Mouse (Mus musculus): ENCODE measurements around the gene Hspbp1. TPM values are rescaled to one million over a fixed set of nuclear protein-coding genes. Genes with fewer than 3 reads are reported as not detected.
A peak's percentile ranks its signal among the peaks of the same experiment; 100 is the strongest.

Hspbp1 gene
- total RNA-seq (2022): 10 to 100 TPM; 23.4 to 28.8 (median 24.4) TPM

DNA sequence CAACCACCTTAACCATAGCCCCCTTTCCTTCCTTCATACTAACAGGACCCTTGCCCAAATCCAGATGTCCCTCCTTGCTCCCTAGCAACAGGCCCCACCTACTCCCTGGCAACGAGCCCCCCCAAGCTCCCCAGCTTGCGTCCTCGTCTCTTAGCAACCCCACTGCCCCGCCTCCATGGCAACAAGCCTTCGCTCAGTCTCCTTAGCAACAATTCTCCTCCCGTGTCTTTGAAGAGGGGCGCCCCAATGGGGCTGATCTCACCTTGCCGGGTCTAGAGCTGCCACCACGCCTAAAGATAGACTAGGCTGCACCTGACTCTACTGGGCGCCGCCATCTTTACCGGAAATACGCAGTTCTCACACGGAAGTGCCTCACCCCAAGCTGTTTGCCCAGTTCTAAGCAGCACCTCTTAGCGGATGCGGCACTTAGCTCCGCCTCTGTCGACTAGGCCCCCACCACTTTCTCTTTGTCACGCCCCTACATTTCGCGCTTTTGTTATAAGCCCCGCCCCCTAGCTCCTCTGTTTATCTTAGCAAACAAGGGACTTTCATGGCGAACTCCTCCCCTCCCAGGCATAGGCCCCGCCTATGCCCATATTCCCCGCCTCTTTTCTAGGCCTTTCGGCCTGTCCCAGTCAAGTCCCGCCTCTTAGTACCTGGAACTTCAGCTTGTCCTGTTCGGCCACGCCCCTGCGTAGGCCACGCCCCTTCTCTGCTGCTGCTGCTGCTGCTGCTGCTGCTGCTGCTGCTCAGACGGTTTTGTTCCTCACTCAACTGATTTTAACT is at the start of gene Hspbp1:
Gene Hspbp1 (minus strand): TSS at position 437 of the 786 bp plus-strand sequence.
- peak; percentile 88 to 94 for DNase-seq (ENCODE audit: low spot score in 2 of 2)

DNA sequence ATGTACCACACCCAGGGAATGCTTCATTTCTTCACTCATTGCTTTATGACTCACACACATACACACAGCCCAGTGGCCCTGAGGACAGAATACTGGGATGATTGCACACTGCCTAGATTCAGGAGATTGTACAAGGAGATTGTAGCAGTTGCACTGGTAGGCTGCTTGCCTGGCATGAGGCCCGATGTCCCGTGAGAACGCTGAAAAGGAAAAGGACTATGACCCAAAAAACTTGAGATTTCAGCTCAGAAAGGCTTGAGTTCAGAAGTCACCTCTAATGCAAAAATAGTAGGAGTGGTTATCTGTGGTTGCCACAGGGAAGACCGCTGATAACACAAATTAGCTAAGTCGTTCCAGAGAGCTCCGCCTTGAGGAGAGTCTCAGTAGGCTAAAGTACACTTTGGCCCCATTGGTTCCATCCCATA is 48.1 kb upstream of the Hspbp1 start:
- no peak for DNase-seq (ENCODE audit: low spot score in 2 of 2)

DNA sequence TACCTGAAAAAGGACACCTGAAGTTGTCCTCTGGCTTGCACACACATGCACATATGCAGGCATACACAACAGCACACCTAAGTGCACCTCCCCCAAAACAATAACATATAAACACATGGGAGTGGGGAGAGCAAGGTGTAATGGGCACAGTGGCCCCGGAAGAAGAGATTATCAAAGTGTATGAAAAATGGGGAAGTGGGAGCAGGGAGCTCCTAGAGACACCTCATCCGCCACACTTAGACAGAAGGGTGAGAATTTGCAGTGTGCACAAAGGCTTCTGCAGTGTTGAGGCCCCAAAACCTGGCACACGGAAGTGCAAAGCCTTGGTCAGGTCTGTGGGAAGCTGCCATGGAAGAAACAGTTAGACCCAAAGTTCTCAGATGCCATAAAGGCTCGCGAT is 46.2 kb upstream of the Hspbp1 start:
- no peak for DNase-seq (ENCODE audit: low spot score in 2 of 2)

DNA sequence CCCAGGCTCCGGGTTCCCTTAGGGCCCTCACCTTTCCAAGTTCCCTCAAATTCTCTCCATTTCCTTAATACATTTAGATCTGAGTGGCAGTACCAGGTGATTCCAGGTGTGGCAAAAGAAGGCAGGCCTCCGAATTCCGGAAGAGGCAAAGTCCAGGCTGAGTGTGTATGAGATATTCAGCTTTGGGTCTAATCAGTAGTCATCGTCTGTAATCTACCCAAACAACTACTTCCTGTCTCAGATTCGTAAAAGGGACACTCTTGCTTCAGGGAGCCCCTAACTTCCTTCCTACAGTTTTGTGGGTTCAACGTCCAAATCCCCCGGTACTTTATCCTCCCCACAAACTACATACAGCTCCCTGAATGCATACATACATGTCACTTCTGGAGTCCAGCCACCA is 40.3 kb upstream of the Hspbp1 start, which contains the start of gene Tmem150b:
Gene Tmem150b (minus strand): TSS at position 81 of the 400 bp plus-strand sequence.
- DNase-seq (ENCODE audit: low spot score in 2 of 2): no peak

DNA sequence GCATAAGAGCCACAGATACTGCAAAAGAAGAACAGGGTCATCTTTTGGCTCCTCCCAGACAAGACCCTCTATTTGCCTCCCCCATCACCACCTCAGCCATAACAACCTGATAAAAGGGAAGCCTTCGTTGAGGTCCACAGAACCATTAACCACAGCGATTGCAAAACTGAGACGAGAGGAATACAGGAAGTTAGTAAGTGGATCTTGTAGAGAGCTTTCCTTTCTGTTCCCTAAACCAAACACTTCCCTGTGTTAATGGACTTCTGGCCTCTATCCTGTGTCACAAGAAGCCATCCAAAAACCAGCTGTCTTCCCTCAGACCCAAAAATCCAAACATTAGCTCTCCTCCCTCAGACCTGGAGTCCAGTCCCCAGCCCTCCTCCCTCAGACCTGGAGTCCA is 39.5 kb upstream of the Hspbp1 start:
- no peak for DNase-seq (ENCODE audit: low spot score in 2 of 2)

DNA sequence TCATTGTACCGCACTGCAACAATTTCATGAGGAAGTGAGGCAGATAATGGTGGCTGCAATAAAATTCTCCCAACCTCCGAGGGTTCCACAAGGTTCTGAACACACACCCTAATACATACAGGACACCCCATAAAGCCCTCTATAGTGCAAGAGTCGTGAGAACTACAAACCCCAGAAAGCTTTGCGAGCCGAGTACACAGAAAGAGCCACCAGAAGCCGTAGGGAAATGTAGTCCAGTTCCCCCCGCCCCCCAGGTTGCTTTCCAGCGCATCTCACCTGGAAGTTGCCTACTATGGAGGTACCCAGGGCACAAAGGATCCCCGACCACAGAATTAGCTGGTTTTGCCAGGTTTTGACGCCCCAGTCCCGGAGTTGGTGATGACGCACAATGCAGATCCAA is 38.6 kb upstream of the Hspbp1 start:
- no peak for DNase-seq (ENCODE audit: low spot score in 2 of 2)

DNA sequence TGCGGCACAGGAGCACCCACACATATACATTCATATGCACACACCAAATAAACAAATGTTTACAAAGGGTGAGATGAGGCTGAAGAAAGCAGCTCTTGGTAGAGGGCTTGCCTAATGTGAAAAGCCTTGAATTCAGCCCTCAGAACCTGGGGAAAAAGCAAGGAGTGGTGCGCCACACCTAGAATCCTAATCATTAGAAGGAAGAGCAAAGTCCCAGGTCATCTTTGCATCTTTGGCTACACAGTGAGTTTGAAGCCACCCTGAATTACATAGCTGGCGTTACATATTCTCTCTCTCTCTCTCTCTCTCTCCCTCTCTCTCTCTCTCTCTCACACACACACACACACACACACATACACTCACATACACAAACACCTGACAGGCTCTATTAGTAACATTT is 34.4 kb upstream of the Hspbp1 start:
- no peak for DNase-seq (ENCODE audit: low spot score in 2 of 2)

DNA sequence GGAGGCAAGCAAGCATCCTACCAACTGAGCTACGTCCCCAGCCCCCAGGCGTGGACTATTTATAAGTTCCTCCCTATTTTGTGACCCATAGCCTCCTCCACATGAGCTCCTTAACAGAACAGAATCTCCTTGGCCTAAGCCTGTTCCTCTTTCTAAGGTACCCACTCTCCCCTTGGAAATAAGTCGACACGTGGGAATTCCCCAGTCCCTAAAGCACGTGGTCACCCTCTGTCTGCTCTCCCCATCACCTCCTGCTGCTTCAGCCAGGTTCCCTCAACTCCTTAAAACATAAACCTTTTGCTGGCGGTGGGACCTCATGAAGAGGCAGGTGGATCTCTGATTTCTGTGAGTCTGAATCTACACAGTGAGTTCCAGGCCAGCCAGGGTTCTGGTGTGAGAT is 32.1 kb upstream of the Hspbp1 start:
- DNase-seq (ENCODE audit: low spot score in 2 of 2): no peak

DNA sequence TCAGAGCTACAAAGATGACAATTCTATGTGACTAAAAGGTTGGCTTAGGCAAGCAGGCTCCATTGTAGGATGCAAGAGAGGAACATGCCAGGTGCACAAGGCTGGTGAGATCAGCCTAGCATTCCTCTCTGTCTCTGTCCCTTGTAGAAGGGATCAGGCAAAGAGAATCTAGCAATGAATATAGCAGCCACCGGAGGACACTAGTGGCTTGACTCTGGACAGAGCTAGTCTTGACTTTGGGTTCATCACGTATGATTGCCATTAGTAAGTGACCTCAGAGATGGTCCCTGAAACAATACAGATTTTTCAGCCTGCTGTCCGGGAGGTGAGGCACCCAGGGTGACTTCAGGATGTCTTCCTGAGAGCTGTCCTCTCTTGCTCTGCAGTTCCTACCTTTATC is 27.7 kb upstream of the Hspbp1 start:
- DNase-seq (ENCODE audit: low spot score in 2 of 2): no peak

DNA sequence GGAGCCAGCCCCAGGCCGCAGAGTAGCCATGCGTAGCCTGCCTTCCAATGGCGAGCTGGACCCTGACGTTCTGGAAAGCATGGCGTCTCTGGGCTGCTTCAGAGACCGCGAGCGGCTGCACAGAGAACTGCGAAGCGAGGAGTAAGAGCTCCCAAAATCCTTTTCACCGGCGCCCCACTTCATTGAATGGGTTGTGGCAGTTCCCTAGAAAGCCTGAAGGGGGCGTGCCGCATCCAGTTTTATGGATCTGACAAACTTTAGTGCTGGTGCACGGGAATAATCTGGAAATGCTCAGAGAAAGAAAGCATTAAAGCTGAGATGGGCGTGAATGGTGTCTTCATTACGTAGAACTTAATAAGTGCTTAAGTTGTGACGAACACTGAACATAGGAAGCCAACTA is 20.2 kb upstream of the Hspbp1 start:
- no peak for DNase-seq (ENCODE audit: low spot score in 2 of 2)

DNA sequence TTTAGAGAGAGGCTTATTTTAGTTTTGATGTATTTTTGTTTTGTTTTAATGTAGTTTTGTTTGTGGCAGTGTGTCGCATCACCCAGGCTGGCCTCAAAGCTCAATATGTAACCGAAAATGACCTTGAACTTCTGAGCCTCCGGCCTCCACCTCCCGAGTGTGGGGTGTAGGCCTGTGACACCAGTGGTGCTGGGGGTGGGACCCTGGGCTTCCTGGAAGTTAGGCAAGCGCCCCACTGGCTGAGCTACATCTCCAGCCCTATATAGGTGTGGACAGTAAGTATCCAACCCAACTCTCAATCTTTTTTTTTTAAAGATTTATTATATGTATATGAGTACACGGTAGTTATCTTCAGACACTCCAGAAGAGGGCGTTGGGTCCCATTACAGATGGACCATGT is 18.3 kb upstream of the Hspbp1 start:
- no peak for DNase-seq (ENCODE audit: low spot score in 2 of 2)

DNA sequence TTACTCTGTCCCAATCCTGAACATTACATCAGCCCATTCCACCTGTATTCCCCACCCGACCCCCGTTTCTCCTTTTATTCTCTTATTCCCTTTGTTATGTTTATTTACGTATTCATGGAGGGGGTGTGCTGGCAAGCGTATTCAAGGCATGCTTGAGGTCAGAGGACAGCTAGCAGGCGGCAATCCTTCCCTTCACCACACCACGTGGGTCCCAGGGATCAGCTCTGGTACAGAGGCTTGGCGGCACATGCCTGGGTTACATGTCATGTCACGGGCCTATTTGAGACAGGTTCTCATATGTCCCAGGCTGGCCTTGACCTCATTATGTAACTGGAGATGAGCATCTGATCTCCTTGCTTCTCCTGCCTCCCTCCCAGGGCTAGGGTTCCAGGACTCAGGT is 17.5 kb upstream of the Hspbp1 start:
- no peak for DNase-seq (ENCODE audit: low spot score in 2 of 2)

DNA sequence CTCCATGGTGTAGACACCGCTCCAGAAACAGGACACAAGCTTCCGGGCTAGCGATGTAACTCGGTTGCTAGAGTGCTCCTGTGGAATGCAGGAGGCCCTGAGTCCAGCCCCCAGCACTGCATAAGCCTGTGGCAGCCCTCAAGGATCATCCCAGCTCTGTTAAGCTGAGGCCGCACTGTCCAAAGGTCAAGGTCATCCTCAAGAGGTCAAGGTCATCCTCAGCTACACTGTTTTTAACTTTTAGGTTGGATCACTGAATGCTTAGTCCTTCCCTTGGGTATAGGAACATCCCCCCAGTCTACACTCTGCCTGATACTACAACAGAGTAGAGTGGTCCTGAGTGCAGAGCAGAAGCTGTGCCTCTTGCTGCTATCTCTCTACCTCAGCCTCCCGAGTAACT is 8.1 kb upstream of the Hspbp1 start:
- no peak for DNase-seq (ENCODE audit: low spot score in 2 of 2)

DNA sequence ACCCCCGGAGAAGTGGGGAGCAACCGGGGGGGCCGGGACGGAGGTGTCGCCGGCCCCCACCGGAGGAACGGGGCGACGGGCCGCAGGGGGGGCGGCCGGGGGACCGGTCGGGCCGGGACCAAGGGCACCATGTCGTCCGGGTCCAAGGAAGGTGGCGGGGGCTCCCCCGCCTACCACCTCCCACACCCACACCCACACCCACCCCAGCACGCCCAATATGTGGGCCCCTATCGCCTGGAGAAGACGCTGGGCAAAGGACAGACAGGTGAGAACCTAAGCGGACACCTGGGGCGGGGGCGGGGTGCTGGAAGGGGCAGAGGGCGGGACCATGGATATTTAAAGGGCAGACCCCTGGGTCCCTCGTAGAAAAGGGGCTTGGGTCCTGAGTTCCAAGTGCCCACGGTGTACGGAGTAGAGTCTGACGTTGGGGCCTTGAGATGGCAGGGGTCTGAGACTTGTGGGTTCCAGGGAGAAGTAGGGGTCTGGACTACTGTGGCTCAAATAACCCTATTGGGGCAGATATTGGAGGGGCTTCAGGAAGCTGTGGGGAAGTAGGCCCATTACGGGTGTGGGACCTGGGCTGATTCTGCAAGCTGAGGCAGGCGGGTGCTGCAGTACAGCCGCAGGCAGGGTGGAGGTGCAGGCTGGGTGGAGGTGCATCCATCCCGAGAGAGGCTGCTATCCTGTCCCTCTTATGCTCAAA is 6.2 kb upstream of the Hspbp1 start:
- DNase-seq (ENCODE audit: low spot score in 2 of 2): no peak

DNA sequence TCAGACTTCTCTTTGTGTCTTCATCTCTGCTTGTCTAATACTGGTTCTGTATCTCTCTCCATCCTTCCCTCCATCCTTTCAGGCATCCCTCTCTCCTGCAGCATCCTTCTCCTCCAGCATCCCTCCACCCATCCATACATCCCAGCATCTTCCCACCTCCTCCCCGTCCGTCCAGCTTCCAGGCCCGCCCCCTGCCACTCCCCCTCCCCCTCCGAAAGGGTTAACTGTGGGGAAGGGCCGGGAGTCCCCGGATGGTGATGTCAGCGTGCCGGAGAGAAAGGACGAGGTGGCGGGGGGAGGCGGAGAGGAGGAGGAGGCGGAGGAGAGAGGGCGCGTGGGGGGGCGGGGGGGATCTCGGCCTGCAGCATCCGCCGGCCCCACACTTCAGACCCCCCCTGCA is 5.5 kb upstream of the Hspbp1 start, which contains the start of gene Brsk1:
Gene Brsk1 (plus strand): TSS at position 218 of the 400 bp plus-strand sequence.
- peak; percentile 15 for DNase-seq (ENCODE audit: low spot score in 2 of 2)

DNA sequence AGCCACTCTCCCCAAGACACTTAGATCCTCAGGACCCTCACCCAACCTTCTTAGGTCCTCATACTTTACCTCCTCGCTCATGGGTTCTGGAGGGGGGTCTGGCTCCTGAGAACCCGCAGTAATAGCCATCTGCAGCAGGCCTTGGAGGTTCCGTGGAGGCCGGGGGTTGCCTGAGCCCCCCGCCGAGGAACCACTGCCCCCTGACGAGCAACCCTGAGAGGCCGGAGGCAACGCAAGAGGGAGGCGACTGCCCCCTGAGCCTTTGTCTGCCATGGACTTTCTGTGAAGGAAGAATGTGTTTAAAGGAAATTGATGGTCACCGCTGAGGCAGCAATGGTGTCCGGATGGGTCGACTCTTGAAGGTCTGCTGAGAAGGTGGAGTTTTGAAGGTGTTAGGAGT is 665 bp downstream of the Hspbp1 start:
- DNase-seq (ENCODE audit: low spot score in 2 of 2): no peak

DNA sequence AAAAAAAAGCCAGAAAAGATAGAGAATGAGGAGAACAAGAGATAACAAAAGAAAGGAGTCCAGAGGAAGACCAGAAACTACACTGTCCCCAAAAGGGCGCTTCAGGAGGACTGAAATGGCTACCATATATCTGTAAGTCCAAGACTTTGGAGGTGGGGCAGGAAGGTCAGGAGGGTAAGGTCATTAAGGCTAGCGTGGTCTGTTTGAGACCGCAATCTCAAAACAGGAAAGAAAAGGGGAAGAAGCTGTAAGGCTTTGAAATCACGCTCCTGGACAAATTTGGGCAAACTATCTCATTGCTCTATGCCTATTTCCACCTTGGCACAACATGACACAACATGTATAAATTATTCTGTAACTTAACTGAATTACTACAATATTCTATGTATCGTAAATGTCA is 1.6 kb downstream of the Hspbp1 start:
- DNase-seq (ENCODE audit: low spot score in 2 of 2): no peak

DNA sequence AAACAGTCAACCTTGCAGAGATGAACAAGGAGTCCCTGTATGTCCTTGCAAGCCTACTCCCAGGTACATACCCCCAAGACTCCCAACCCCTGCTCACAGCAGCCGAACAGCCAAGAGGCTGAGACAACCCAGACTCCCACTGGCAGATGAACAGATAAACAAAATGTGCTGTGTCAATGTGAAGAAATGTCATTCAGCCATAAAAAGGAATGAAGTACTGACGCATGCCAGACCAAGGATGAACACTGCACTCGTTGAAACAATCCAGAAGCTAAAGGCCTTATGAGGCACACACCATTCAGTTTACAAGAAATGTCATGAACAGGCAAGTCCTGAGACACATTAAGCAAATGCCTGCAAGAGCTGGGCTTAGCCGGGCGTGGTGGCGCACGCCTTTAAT is 9.7 kb downstream of the Hspbp1 start:
- no peak for DNase-seq (ENCODE audit: low spot score in 2 of 2)

DNA sequence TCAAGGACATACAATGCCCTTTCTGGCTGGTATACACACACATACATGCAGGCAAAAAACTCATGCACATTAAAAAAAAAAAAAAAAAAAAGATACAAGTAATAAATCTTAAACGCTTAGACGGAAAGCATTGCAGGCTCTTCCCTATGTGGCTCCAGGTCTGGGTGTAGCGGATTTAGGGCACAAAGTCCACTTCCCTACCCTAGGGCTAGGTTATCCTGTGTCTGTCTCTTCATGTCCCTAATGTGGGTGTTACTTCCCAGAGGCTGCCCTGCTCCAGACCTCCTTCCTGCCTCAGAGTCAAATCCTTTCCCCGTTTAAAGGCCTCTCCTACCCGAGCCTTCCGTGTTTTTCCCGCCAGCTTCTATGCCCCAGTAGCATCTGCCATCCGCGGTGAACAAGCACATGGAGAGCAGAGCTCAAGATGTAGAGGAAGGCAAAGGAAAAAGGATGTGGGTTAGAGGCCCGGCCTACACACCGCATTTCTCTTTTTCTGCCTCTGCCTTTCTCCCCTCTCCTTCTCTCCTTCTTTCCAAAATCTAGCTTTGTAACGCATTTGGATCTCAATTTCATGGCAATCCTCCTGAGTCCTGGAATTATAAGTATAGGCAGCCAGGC is 10.6 kb downstream of the Hspbp1 start:
- DNase-seq (ENCODE audit: low spot score in 2 of 2): no peak

DNA sequence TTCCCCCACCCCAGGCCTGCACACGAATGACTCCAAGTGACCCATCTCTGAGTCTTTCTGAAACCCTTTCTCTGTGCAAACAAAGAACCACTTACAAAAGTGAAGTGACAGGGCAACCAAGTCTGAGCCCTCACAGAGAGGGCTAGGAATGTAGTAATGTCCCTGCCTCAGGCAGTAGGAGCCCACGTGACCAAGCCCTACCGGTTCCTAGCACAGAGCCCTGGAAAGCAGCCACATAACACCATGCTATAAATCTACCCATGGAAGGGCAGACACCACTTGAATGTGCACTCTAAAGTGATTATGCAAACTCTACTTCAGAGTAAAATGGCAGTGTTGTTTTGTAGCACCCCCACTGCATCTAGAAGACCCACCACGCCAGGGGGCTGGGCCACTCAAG is 12.9 kb downstream of the Hspbp1 start:
- no peak for DNase-seq (ENCODE audit: low spot score in 2 of 2)

DNA sequence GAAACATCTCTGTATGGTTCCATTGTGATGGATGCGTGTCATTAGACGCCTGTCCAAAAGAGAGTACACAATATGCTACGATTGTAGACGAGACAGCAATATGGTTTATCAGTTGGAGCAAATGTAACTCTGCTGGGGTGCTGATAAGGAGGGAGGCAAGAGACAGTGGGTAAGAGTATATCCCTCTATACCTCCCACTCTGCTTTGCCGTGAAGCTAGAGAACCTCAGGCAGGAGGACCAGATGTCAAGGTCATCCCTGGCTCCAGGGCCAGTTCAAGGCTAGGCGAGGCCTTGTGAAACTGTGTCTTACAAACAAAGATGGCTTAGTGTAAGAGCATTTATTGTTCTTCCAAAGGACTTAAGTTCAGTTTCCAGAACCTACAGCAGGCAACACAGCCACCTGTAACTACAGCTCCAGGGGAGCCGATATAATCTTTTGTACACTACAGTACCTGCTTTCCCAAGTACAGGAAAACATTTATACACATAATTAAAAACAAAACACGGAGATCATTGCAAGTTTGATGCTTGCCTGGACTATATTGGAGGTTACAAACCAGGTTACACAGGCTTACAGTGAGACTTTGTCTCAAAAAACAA is 14.1 kb downstream of the Hspbp1 start:
- DNase-seq (ENCODE audit: low spot score in 2 of 2): no peak

DNA sequence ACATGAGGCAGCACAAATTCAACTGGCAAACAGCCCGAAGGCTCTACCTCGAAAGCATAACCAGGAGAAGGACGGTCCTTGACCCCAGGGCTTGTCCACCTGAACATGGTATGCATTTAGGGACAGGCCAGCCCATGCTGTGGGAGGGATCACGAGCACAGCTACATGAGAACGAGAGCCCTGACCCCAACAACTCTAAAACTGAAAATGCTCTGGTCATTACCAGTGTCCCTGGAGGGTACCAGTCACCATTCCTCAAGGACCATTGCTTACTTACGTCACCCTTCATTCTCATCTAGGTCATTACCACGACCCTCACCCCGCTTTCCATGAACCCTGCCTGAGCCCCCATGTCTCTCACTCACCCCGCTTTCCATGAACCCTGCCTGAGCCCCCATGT is 15.7 kb downstream of the Hspbp1 start:
- DNase-seq (ENCODE audit: low spot score in 2 of 2): no peak
